Mouse (Mus musculus) ES-E14 (cell line): Measurements from ENCODE around the gene Arhgap23. TPM values are rescaled to one million over a fixed set of nuclear protein-coding genes. Genes with fewer than 3 reads are reported as not detected.

Experiments
- DNase-seq: peaks from one replicate; pipeline ENCODE4 v3.0.0-alpha.2; 2013; ENCODE audit warnings: low read depth, low spot score
- H3K27ac ChIP-seq: 2 replicates; pipeline ENCODE4 v1.5.1; 2012; ENCODE audit warnings: low read depth, mild to moderate bottlenecking, low read length, moderate library complexity, mixed read lengths; ENCODE audit not compliant: poor library complexity, insufficient read depth, severe bottlenecking
- H3K36me3 ChIP-seq: 2 replicates; pipeline ENCODE4 v1.6.1; 2012; ENCODE audit warnings: mild to moderate bottlenecking, low read length, moderate library complexity, mixed read lengths; ENCODE audit not compliant: control insufficient read depth, poor library complexity, insufficient read depth, severe bottlenecking
- H3K4me1 ChIP-seq, 2 experiments: fragments of 150-350 bp in 1 of 2; sonication (generic) in 1 of 2; 2 replicates each; pipeline ENCODE4 v1.6.1; 2012; ENCODE audit warnings: low read length in 2 of 2, mild to moderate bottlenecking in 1 of 2, mixed read lengths in 1 of 2; ENCODE audit not compliant: control insufficient read depth in 2 of 2, insufficient read depth in 2 of 2, poor library complexity in 1 of 2
- H3K4me3 ChIP-seq, 2 experiments: fragments of 150-350 bp in 1 of 2; sonication (generic) in 1 of 2; 2 replicates each; pipeline ENCODE4 v1.5.1; 2012; ENCODE audit warnings: low read length in 2 of 2, low read depth in 1 of 2, mild to moderate bottlenecking in 1 of 2, mixed read lengths in 1 of 2; ENCODE audit not compliant: insufficient read depth in 1 of 2, poor library complexity in 1 of 2, severe bottlenecking in 1 of 2
- H3K9ac ChIP-seq: 2 replicates; pipeline ENCODE4 v1.6.1; 2012; ENCODE audit warnings: low read depth, mild to moderate bottlenecking, low read length, mixed read lengths; ENCODE audit not compliant: poor library complexity, insufficient read depth, severe bottlenecking
- H3K9me3 ChIP-seq: fragments of 150-350 bp; sonication (generic); 2 replicates; pipeline ENCODE4 v1.6.1; 2012; ENCODE audit warnings: low read depth, mild to moderate bottlenecking, low read length; ENCODE audit not compliant: control insufficient read depth, insufficient read depth
- CHD2 ChIP-seq: IDR thresholded peaks from 2 replicates; pipeline ENCODE4 v1.6.1; 2014; ENCODE audit warnings: mild to moderate bottlenecking, low read depth, low read length, inconsistent platforms
- HCFC1 ChIP-seq: IDR thresholded peaks from 2 replicates; pipeline ENCODE4 v1.6.1; 2012; ENCODE audit warnings: low read length, inconsistent platforms, borderline replicate concordance; ENCODE audit not compliant: insufficient read depth
- MAFK ChIP-seq: IDR thresholded peaks from 2 replicates; pipeline ENCODE4 v1.6.1; 2014; ENCODE audit warnings: mild to moderate bottlenecking, low read depth, low read length, inconsistent platforms; ENCODE audit not compliant: insufficient read depth
- ZC3H11A ChIP-seq: IDR thresholded peaks from 2 replicates; pipeline ENCODE4 v1.6.1; 2012; ENCODE audit warnings: low read depth, mild to moderate bottlenecking, inconsistent platforms, low read length, borderline replicate concordance
- ZNF384 ChIP-seq: IDR thresholded peaks from 2 replicates; pipeline ENCODE4 v1.6.1; 2012; ENCODE audit warnings: low read depth, low read length, inconsistent platforms
- in situ Hi-C, 2 experiments: fragments of 600-800 bp; cut with MboI; formaldehyde crosslinking; loops; one replicate each; pipeline ENCODE4 v1.15.1; 2025; ENCODE audit warnings: low sequenced_read_pairs in 2 of 2, inconsistent platforms in 1 of 2; ENCODE audit not compliant: unreplicated experiment in 2 of 2
- total RNA-seq: library from RNA; depleted of rRNA; stranded (reverse); fragments of 300-350 nt; gene quantifications from 2 replicates; pipeline ENCODE4 v1.2.3, GENCODE M21; 2012; rRNA removed

Gene Arhgap23
- total RNA-seq = 22.6 and 26.3 TPM in 2 replicates

- H3K4me1 ChIP-seq = peaks cover 16 to 41% of the 10 kb centered on the region in 2 experiments
- peak within 1 kb of the TSS; percentile 79 for H3K9ac ChIP-seq
- peak within 1 kb of the TSS; percentile 91 to 93 for H3K4me3 ChIP-seq
- in situ Hi-C loops = no loop called here
- H3K36me3 ChIP-seq = peaks cover 2% of the 10 kb centered on the region; the same call in 1 of the 2 replicates
- H3K27ac ChIP-seq = peak within 1 kb of the TSS; percentile 71
- no peaks in the 10 kb centered on the region for H3K9me3 ChIP-seq
- DNase-seq = no peak
- TF ChIP-seq MAFK = no peak
- no peak for TF ChIP-seq HCFC1
- TF ChIP-seq ZC3H11A = no peak
- TF ChIP-seq CHD2 = no peak
- no peak for TF ChIP-seq ZNF384
Observed at GRCm38 (mm10) chr11:97415330-97415711, at the start of gene Arhgap23. Arhgap23 (plus strand) TSS chr11:97415533.

GRCm38 (mm10) chr11:97365556-97365955, 49.8 kb upstream of the Arhgap23 start:
- TF ChIP-seq CHD2 = no peak
- TF ChIP-seq ZC3H11A = no peak
- no peak for TF ChIP-seq HCFC1
- no peak for TF ChIP-seq MAFK
- TF ChIP-seq ZNF384 = no peak
- Histone ChIP-seq H3K4me1 (peaks cover 6 to 9% of the 10 kb centered on the region in 2 experiments), H3K36me3 (peaks cover 2% of the 10 kb centered on the region; the same call in 1 of the 2 replicates), H3K9ac (no peak overlapping the region), H3K9me3 (no peaks in the 10 kb centered on the region), H3K27ac (no peak overlapping the region), H3K4me3 (no peak overlapping the region)
- in situ Hi-C loops = no loop called here
- no peak for DNase-seq

GRCm38 (mm10) chr11:97368501-97368900, 46.8 kb upstream of the Arhgap23 start:
- Histone ChIP-seq H3K4me3 (no peak overlapping the region), H3K27ac (no peak overlapping the region), H3K4me1 (peaks cover 3 to 6% of the 10 kb centered on the region in 2 experiments), H3K36me3 (peaks cover 2% of the 10 kb centered on the region; the same call in 1 of the 2 replicates), H3K9me3 (no peaks in the 10 kb centered on the region), H3K9ac (no peak overlapping the region)
- no peak for DNase-seq
- TF ChIP-seq HCFC1 (no peak), MAFK (no peak), ZNF384 (no peak), ZC3H11A (no peak), CHD2 (no peak)
- in situ Hi-C loops = no loop called here

GRCm38 (mm10) chr11:97370329-97371091, 44.8 kb upstream of the Arhgap23 start:
- no peak overlapping the region for H3K9ac ChIP-seq
- no peaks in the 10 kb centered on the region; a peak in 1 of 4 replicates for H3K4me1 ChIP-seq
- no peak for TF ChIP-seq CHD2
- no peak for TF ChIP-seq ZC3H11A
- TF ChIP-seq MAFK = no peak
- TF ChIP-seq HCFC1 = no peak
- no peak for TF ChIP-seq ZNF384
- H3K4me3 ChIP-seq = no peak overlapping the region
- no peaks in the 10 kb centered on the region for H3K9me3 ChIP-seq
- H3K27ac ChIP-seq = no peak overlapping the region
- DNase-seq = no peak
- in situ Hi-C loops = no loop called here
- peaks cover 4% of the 10 kb centered on the region; the same call in 1 of the 2 replicates for H3K36me3 ChIP-seq
